Mouse (Mus musculus) CH12.LX (cell line): ENCODE results near the gene Clcc1. TPM values are rescaled to one million over a fixed set of nuclear protein-coding genes. Genes with fewer than 3 reads are reported as not detected.

Experiments used
- DNase-seq: peaks from one replicate; pipeline ENCODE4 v3.0.0-alpha.2; 2013; ENCODE audit errors: extremely low read depth
- H3K27ac ChIP-seq: 2 replicates; pipeline ENCODE4 v1.5.1; 2012; ENCODE audit warnings: low read depth, mild to moderate bottlenecking, control low read depth, moderate library complexity; ENCODE audit not compliant: insufficient read depth
- H3K27me3 ChIP-seq: replicated peaks from 2 replicates; pipeline ENCODE3; 2012; ENCODE audit warnings: inconsistent platforms
- H3K36me3 ChIP-seq, 2 experiments: replicated peaks in 1 of 2; 2 replicates each; pipeline versions ENCODE3 to v1.6.1; 2012; ENCODE audit warnings: inconsistent platforms in 1 of 2, low read length in 1 of 2, mild to moderate bottlenecking in 1 of 2, mixed read lengths in 1 of 2, moderate library complexity in 1 of 2; ENCODE audit not compliant: control insufficient read depth in 1 of 2, insufficient read depth in 1 of 2
- H3K4me1 ChIP-seq, 2 experiments: 2 replicates each; pipeline ENCODE4 v1.6.1; 2012; ENCODE audit warnings: inconsistent platforms in 1 of 2, moderate library complexity in 1 of 2; ENCODE audit not compliant: insufficient read depth in 2 of 2, control insufficient read depth in 1 of 2
- H3K4me2 ChIP-seq: 2 replicates; pipeline ENCODE4 v1.6.1; 2012; ENCODE audit warnings: low read depth, mild to moderate bottlenecking, control low read depth; ENCODE audit not compliant: poor library complexity, insufficient read depth, severe bottlenecking
- H3K4me3 ChIP-seq, 3 experiments: fragments of 150-350 bp in 1 of 3; sonication (generic) in 1 of 3; replicated peaks in 1 of 3; 2 replicates each; pipeline versions ENCODE3 to v1.5.1; 2011 to 2012; ENCODE audit warnings: low read depth in 2 of 3, low read length in 2 of 3, mild to moderate bottlenecking in 2 of 3, moderate library complexity in 2 of 3, control low read depth in 1 of 3, improper control_type of control experiment in 1 of 3, inconsistent platforms in 1 of 3, mixed read lengths in 1 of 3; ENCODE audit not compliant: poor library complexity in 1 of 3
- H3K79me2 ChIP-seq: replicated peaks from 2 replicates; pipeline ENCODE4 v1.6.1; 2012; ENCODE audit warnings: mild to moderate bottlenecking, moderate library complexity; ENCODE audit not compliant: control insufficient read depth, poor library complexity, insufficient read depth, severe bottlenecking; ENCODE audit errors: extremely low read depth
- H3K9ac ChIP-seq: 2 replicates; pipeline ENCODE4 v1.6.1; 2012; ENCODE audit warnings: low read depth, mild to moderate bottlenecking, control low read depth, moderate library complexity; ENCODE audit not compliant: insufficient read depth
- H3K9me3 ChIP-seq: replicated peaks from 2 replicates; pipeline ENCODE3; 2012; ENCODE audit warnings: low read length, inconsistent platforms, mixed read lengths
- BHLHE40 ChIP-seq: IDR thresholded peaks from 2 replicates; pipeline ENCODE4 v1.6.1; 2011; ENCODE audit warnings: mild to moderate bottlenecking, low read depth, low read length, improper control_type of control experiment
- CTCF ChIP-seq, 2 experiments: IDR thresholded peaks in 1 of 2; conservative IDR thresholded peaks in 1 of 2; 2 replicates each; pipeline ENCODE4 v1.5.1; 2011 to 2012; ENCODE audit warnings: low read depth in 2 of 2, low read length in 2 of 2, improper control_type of control experiment in 1 of 2, inconsistent platforms in 1 of 2, mild to moderate bottlenecking in 1 of 2, moderate library complexity in 1 of 2
- ELF1 ChIP-seq: IDR thresholded peaks from 2 replicates; pipeline ENCODE4 v1.6.1; 2014; ENCODE audit warnings: low read depth, mild to moderate bottlenecking, inconsistent platforms, low read length, improper control_type of control experiment
- ETS1 ChIP-seq: conservative IDR thresholded peaks from 2 replicates; pipeline ENCODE4 v1.6.1; 2012; ENCODE audit warnings: low read depth, mild to moderate bottlenecking, inconsistent platforms, low read length, improper control_type of control experiment, moderate library complexity
- GABPA ChIP-seq: IDR thresholded peaks from 2 replicates; pipeline ENCODE4 v1.6.1; 2012; ENCODE audit warnings: low read depth, low read length, improper control_type of control experiment, inconsistent platforms; ENCODE audit not compliant: insufficient replicate concordance
- JUN ChIP-seq: IDR thresholded peaks from 2 replicates; pipeline ENCODE4 v1.6.1; 2011; ENCODE audit warnings: low read depth, mild to moderate bottlenecking, low read length, improper control_type of control experiment, moderate library complexity; ENCODE audit not compliant: insufficient read depth
- KAT2A ChIP-seq: IDR thresholded peaks from 2 replicates; pipeline ENCODE4 v1.6.1; 2012; ENCODE audit warnings: low read length, improper control_type of control experiment, inconsistent platforms; ENCODE audit not compliant: insufficient replicate concordance
- MEF2A ChIP-seq: IDR thresholded peaks from 2 replicates; pipeline ENCODE4 v1.6.1; 2014; ENCODE audit warnings: low read depth, mild to moderate bottlenecking, inconsistent platforms, low read length, improper control_type of control experiment, borderline replicate concordance
- MXI1 ChIP-seq: IDR thresholded peaks from 2 replicates; pipeline ENCODE4 v1.6.1; 2011; ENCODE audit warnings: mild to moderate bottlenecking, low read depth, low read length, improper control_type of control experiment
- MYC ChIP-seq: IDR thresholded peaks from 2 replicates; pipeline ENCODE4 v1.6.1; 2011; ENCODE audit warnings: low read depth, mild to moderate bottlenecking, improper control_type of control experiment, low read length
- NELFE ChIP-seq: IDR thresholded peaks from 2 replicates; pipeline ENCODE4 v1.6.1; 2011; ENCODE audit warnings: low read depth, low read length, improper control_type of control experiment
- POLR2A ChIP-seq: IDR thresholded peaks from 2 replicates; pipeline ENCODE4 v1.6.1; 2011; ENCODE audit warnings: low read depth, mild to moderate bottlenecking, improper control_type of control experiment, low read length
- POLR2AphosphoS2 ChIP-seq: IDR thresholded peaks from 2 replicates; pipeline ENCODE4 v1.6.1; 2011; ENCODE audit warnings: low read depth, low read length, improper control_type of control experiment
- RCOR1 ChIP-seq: conservative IDR thresholded peaks from 2 replicates; pipeline ENCODE4 v1.6.1; 2012; ENCODE audit warnings: low read depth, mild to moderate bottlenecking, inconsistent platforms, low read length, improper control_type of control experiment
- SIN3A ChIP-seq: IDR thresholded peaks from 2 replicates; pipeline ENCODE4 v1.6.1; 2012; ENCODE audit warnings: low read length, improper control_type of control experiment, inconsistent platforms
- SMC3 ChIP-seq: IDR thresholded peaks from 2 replicates; pipeline ENCODE4 v1.6.1; 2011; ENCODE audit warnings: low read depth, low read length, improper control_type of control experiment
- TCF12 ChIP-seq: IDR thresholded peaks from 2 replicates; pipeline ENCODE4 v1.6.1; 2014; ENCODE audit warnings: low read depth, mild to moderate bottlenecking, inconsistent platforms, low read length, improper control_type of control experiment
- USF2 ChIP-seq: conservative IDR thresholded peaks from 2 replicates; pipeline ENCODE4 v1.6.1; 2011; ENCODE audit warnings: low read depth, low read length, improper control_type of control experiment
- ZC3H11A ChIP-seq: IDR thresholded peaks from 2 replicates; pipeline ENCODE4 v1.6.1; 2012; ENCODE audit warnings: low read depth, mild to moderate bottlenecking, inconsistent platforms, low read length, improper control_type of control experiment
- ZKSCAN1 ChIP-seq: IDR thresholded peaks from 2 replicates; pipeline ENCODE4 v1.6.1; 2012; ENCODE audit warnings: low read depth, inconsistent platforms, low read length, improper control_type of control experiment, borderline replicate concordance
- ZNF384 ChIP-seq: IDR thresholded peaks from 2 replicates; pipeline ENCODE4 v1.6.1; 2012; ENCODE audit warnings: low read depth, low read length, improper control_type of control experiment, inconsistent platforms
- dilution Hi-C: fragments of 300-500 bp; cut with MboI; formaldehyde crosslinking; loops from 2 replicates; pipeline ENCODE4 v1.14.3; 2020; ENCODE audit warnings: low sequenced_read_pairs; ENCODE audit not compliant: extremely low pct_unique_long_range_greater_than_20kb, extremely low pct_ligation_motif_present
- in situ Hi-C: fragments of 300-500 bp; cut with MboI; formaldehyde crosslinking; loops from 3 replicates; pipeline ENCODE4 v1.14.3; 2019; ENCODE audit warnings: low sequenced_read_pairs, low pct_ligation_motif_present, low pct_unique_long_range_greater_than_20kb, mixed read lengths
- polyA plus RNA-seq: library from polyadenylated mRNA; unstranded; fragments of >175 nt; gene quantifications from 2 replicates; pipeline ENCODE4 v1.2.1, GENCODE M21; 2012; ENCODE audit warnings: low read depth; ENCODE audit not compliant: insufficient read length
- total RNA-seq, 2 experiments: library from RNA; depleted of rRNA; stranded (reverse); fragments of 300-350 nt in 1 of 2; fragments of >200 nt in 1 of 2; gene quantifications; 2 replicates each; pipeline ENCODE4 v1.2.3; 2012 to 2014

Clcc1 gene
- total and polyA plus RNA-seq, 3 experiments = 31.6 to 51.4 (median 36.3) TPM

GRCm38 (mm10) chr3:108726413-108726812 is 72.7 kb downstream of the Clcc1 start:
- peaks cover 14% of the 10 kb centered on the region for H3K9me3 ChIP-seq
- no peak overlapping the region for H3K4me2 ChIP-seq
- H3K27ac ChIP-seq = no peak overlapping the region
- H3K79me2 ChIP-seq = no peaks in the 10 kb centered on the region
- H3K27me3 ChIP-seq = peaks cover 11% of the 10 kb centered on the region
- H3K36me3 ChIP-seq = no peaks in the 10 kb centered on the region
- no peak overlapping the region for H3K9ac ChIP-seq
- dilution Hi-C loops = no loop called here
- TF ChIP-seq USF2 (no peak), MEF2A (no peak), ELF1 (no peak), ZNF384 (no peak), KAT2A (no peak)
- peaks cover 0 to 21% of the 10 kb centered on the region in 2 experiments; a peak in 2 of 4 replicates for H3K4me1 ChIP-seq
- DNase-seq = no peak
- no peak overlapping the region for H3K4me3 ChIP-seq
- in situ Hi-C loops = no loop called here

GRCm38 (mm10) chr3:108727344-108727743 is 73.6 kb downstream of the Clcc1 start:
- Histone ChIP-seq H3K79me2 (no peaks in the 10 kb centered on the region), H3K4me2 (no peak overlapping the region), H3K27ac (no peak overlapping the region), H3K4me3 (no peak overlapping the region), H3K4me1 (peaks cover 0 to 17% of the 10 kb centered on the region in 2 experiments; a peak in 2 of 4 replicates), H3K9ac (no peak overlapping the region), H3K36me3 (no peaks in the 10 kb centered on the region), H3K27me3 (peaks cover 11% of the 10 kb centered on the region), H3K9me3 (peaks cover 14% of the 10 kb centered on the region)
- in situ Hi-C loops (no loop called here), dilution Hi-C loops (no loop called here)
- TF ChIP-seq ETS1 (no peak), GABPA (no peak), KAT2A (no peak), SMC3 (no peak), ZKSCAN1 (no peak), RCOR1 (no peak), TCF12 (no peak), CTCF (conservative IDR thresholded peaks at IDR 0.05 in 1 of 2, IDR thresholded peaks at IDR 0.05 in 1 of 2; ENCODE audit: low read depth in 2 of 2, low read length in 2 of 2) (no peak), SIN3A (no peak), NELFE (no peak), JUN (no peak), ELF1 (no peak), MXI1 (no peak), POLR2AphosphoS2 (no peak), POLR2A (no peak), ZC3H11A (no peak), ZNF384 (no peak), BHLHE40 (no peak), MYC (no peak)
- no peak for DNase-seq
